Mouse (Mus musculus) urinary bladder, postnatal 0 days (tissue): ENCODE data around the gene Phf11c. TPM values are rescaled to one million over a fixed set of nuclear protein-coding genes. Genes with fewer than 3 reads are reported as not detected.

Experiments
- polyA plus RNA-seq: library from polyadenylated mRNA; unstranded; fragments of >200 nt; fragmentation: Nextera tagmentation; extraction: Ambion mirVana; gene quantifications from 2 replicates; pipeline ENCODE4 v1.2.1, GENCODE M21; 2015

The Phf11c gene
- polyA plus RNA-seq = 0.10 and 0.17 TPM in 2 replicates

GRCm38 (mm10) chr14:59395281-59395680 lies at the start of gene Phf11c:
Phf11c (minus strand) TSS chr14:59395381.

GRCm38 (mm10) chr14:59440558-59441471 lies 45.6 kb upstream of the Phf11c start, which contains the start of the genes Setdb2 and Cab39l:
Setdb2 (minus strand) TSS chr14:59440884.
Cab39l (plus strand) TSS chr14:59440972.

DNA sequence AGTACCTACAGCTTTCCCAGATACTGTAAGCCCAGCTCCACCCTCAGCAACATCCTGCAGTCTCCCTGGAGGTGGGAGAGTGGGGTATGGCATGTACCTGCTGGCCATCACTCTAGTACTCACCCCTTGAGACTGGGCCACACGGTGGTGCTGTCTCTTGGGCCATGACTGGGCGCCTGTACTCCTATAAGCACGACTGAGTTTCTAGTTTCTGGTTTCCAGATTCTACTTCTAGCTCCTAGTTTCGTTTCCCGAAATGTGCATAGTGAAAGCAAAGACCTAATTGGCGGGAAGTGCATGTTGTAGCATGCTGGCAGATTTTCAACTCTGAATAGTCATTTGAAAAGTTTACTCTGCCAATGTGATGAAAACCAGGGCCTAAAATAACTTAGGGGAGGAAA lies 29.9 kb downstream of the Phf11c start, which contains the start of gene Phf11d:
Phf11d (minus strand) TSS at position 227 of the 401 bp plus-strand sequence.

GRCm38 (mm10) chr14:59341189-59341588 lies 54.0 kb downstream of the Phf11c start, which contains the start of gene Phf11b:
Phf11b (minus strand) TSS chr14:59341351.

Other genes with a start within 250 kb of the Phf11c start
- not detected in 2 replicates for gene Gm5142, start 216.6 kb downstream of the Phf11c start, polyA plus RNA-seq
- gene Rcbtb1, start 194.2 kb downstream of the Phf11c start, polyA plus RNA-seq = 14.4 and 14.5 TPM in 2 replicates
- gene Gm6904, start 135.2 kb downstream of the Phf11c start, polyA plus RNA-seq = not detected in 2 replicates
- 0.45 and 0.89 TPM in 2 replicates for gene Phf11a, start 97.9 kb downstream of the Phf11c start, polyA plus RNA-seq
- 2.6 and 4.0 TPM in 2 replicates for gene Phf11b, start 54.0 kb downstream of the Phf11c start, polyA plus RNA-seq
- 5.5 and 6.0 TPM in 2 replicates for gene Phf11d, start 29.9 kb downstream of the Phf11c start, polyA plus RNA-seq
- gene Setdb2, start 45.5 kb upstream of the Phf11c start, polyA plus RNA-seq = 4.3 and 6.3 TPM in 2 replicates
- 41.1 and 48.4 TPM in 2 replicates for gene Cab39l, start 45.6 kb upstream of the Phf11c start, polyA plus RNA-seq
- gene Cdadc1, start 202.6 kb upstream of the Phf11c start, polyA plus RNA-seq = 31.4 and 32.1 TPM in 2 replicates
- 2.3 and 2.9 TPM in 2 replicates for gene Shisa2, start 229.9 kb upstream of the Phf11c start, polyA plus RNA-seq